Mouse (Mus musculus): Measurements from ENCODE around the gene Ncbp1. TPM values are rescaled to one million over a fixed set of nuclear protein-coding genes. Genes with fewer than 3 reads are reported as not detected.
"Not testable (repeated sequence)": the region's sequence is repeated elsewhere in the genome, so short reads cannot be mapped to it uniquely, and the experiment has no call there.

The Ncbp1 gene
- total RNA-seq, 2 experiments from 2014 or later, result 56.7 to 61.8 TPM

- DNase-seq, result no peak
These were observed 9.0 kb upstream of the Ncbp1 start for GRCm38 (mm10) chr4:46129311-46130004.

DNA sequence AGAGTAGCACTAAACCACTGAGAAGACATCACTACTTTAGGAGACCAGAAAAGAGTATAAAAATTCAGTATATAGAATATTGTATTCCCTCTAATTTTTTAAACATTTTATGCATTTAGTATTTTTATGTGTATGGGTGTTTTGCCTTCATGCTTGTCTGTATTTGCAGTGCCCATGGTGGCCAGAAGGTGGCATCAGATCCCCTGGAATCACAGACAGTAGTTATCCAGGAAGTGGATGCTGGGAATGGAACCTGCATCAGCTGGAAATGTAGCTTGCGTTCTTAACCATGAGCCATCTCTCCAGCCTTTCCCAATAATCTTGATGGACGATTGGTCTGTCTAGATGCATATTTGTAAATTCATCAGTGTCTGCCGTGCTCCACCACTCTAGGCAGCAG is 8.2 kb upstream of the Ncbp1 start:
- DNase-seq, result no peak

GRCm38 (mm10) chr4:46131791-46132190 is 6.6 kb upstream of the Ncbp1 start:
- DNase-seq, result no peak

DNA sequence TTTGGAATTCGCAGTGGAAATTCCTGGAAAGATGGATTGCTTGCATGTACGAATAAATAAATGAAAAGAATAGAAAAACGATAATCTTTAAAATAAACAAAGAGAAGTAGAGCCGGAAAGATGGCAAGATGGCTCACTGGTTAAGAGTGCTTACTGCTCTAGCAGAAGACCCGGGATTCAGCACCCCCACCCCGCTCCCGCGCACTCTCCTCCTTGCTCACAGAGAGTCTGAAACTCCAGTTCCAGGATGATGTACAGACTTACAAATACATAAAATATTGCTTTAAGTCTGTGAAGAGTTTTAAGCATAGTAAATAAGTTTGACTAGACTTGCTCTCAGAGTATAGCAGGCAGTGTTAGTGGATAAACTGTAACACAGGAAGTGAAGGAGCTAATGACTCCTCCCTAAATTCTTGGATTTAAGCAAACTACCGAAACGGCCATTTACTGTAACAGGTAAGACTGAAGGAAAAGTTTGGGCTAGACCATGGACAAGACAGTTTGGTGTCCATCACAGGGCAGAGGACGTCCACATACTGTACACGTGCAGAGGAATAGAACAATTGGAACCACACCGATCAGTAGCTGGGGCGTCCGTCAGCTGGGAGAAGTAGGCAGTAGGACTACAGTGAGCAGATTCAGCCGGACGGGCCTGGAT is 655 bp upstream of the Ncbp1 start:
- no peak for DNase-seq

DNA sequence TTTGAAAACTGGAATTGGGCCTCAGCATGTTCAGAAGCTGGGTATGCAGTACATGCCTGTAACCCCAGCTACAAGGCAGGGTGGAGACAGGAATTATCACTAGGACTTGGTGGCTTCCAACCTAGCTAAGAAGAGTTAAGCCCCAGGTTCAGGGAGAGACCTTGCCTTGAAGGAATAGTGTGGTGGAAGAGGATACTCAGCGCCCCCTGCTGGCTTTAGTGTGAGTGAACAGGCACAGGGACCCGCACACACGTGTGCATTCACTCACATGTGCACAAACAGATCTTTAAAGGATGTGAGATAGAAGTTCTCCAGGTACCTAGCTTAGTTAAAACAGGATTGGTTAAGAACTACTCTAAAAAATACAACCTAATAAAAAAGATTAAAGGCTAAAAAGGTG is 5.9 kb downstream of the Ncbp1 start:
- no peak for DNase-seq

DNA sequence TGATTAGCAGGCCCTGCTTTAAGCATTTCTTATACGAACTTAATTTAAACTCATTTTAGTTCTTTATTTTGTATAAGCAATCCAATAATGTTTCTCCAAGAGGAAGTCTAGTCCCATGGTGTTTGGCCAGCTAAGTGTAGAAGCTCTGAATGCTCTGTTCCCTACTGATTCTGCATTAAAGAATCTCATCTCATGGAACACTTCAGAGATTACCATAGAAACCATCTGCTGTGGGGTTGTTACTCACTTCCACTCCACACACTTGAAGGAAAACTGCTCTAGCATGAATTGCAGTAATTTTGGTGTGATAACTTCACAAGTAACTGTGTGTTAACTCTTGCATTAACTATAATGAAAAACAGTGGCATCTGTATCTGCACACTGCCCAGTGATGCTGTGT is 8.5 kb downstream of the Ncbp1 start:
- no peak for DNase-seq

GRCm38 (mm10) chr4:46151903-46152544 is 13.6 kb downstream of the Ncbp1 start:
- no peak for DNase-seq

DNA sequence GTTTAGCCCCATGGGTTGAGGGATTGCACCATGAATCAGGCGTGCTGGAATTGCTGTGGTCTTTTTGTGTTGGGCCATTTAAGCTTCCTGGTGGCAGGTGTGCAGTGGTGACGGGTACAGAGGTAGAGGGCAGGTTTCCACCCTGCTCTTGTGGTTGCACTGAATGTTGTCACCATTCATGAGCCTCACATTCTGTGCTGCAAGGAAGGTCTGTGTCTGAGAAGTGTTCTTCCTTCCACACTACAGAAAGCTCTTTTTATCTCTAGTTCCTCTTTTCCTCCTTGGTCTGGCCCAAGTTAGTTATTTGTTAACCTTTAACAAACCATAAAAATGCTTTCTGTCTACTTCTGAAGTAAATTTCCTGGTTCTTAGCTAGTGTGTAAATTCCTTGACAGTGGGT is 25.6 kb downstream of the Ncbp1 start:
- no peak for DNase-seq

GRCm38 (mm10) chr4:46165831-46166230 is 27.4 kb downstream of the Ncbp1 start:
- no peak for DNase-seq

DNA sequence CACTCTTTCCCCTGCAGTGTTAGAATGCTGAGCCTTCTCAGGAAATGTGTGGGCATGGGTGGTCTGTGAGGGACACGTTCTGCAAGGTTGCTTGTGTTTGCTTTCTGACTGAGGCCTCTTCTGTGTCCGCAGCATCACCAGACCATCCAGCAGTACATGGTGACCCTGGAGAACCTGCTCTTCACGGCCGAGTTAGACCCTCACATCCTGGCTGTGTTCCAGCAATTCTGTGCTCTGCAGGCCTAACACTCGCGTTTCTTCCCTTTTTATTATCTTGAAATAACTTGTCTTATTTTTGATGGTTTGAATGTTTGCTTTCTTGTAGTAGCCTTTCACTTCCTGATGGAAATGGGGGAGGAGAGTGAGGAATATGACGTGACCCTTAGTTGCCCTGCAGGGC is 33.3 kb downstream of the Ncbp1 start:
- DNase-seq, result no peak

DNA sequence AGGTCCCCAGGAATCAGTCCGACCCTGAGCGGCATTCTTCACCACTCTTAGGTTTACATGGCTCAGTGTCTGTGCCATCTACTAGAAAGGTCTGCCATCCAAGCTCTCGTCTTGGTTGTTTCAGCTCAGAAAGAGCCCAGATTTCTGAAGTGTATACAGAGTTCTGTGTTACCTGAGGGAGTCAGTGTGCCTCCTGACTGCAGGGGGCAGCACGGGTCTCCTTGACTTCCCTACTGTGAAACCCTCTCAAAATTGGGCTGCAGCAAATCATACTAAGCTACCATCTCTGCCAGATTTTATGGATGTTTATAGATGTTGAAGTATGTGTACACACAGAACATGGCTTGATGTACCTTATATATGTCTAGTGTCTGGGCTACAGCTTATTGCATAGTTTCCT is 37.9 kb downstream of the Ncbp1 start:
- no peak for DNase-seq

GRCm38 (mm10) chr4:46177018-46177417 is 38.6 kb downstream of the Ncbp1 start:
- no peak for DNase-seq

DNA sequence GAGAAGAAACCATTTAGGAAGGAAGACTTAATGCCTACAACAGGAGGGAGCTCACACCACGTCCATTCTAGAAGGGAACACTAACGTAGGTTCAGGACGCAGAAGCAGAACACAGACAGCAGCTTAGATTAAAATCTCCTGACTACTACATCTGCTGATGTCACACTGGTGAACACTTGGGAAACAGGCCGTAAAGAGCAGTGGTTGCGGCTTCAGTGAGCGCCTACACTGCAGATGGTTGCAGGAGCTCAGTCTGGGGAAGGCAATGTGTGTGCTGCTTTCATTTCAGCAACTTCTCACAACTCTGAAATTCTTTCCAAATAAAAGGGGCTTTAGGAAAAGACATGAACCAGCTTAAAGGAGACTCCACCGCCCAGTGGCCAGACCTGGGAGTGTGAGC is 39.1 kb downstream of the Ncbp1 start:
- DNase-seq, result no peak

GRCm38 (mm10) chr4:46181168-46181567 is 42.8 kb downstream of the Ncbp1 start:
- no peak for DNase-seq

- DNase-seq, result no peak
These were observed 43.8 kb downstream of the Ncbp1 start for GRCm38 (mm10) chr4:46182181-46182580.

DNA sequence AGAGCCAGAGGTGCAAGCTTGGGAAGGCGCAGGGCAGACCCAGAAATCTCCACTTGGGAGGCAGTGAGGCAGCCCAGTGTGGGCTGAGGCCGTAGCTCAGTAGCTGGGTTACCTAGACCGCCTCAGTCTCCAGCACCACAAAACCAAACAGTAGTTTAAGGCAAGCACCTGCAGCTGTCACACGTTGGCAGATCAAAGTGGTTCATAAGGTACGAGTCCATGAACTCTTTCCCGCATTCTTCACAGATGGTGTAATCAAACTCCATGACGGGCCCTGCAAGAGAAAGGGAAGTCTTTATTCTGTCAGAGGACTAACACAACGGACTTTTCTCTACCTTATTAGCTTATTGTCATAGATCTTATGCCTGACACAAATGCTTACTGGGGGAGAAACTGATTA is 47.0 kb downstream of the Ncbp1 start:
- no peak for DNase-seq

DNA sequence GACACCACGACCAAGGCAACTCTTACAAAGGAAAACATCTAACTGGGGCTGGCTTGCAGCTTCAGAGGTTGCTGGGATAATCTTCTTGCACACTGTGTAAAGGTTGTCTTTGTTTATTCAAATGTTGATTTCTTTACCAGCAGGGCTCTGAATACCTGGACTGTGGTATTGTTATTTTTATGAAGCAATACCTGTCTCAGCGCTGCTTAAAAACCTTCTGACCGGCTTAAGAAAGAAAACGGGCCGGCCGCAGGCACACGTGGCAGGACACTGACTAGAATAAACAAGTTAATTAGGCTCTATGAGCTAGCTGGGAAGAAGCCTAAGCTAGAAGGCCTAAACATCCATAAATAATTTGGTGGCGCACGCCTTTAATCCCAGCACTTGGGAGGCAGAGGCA is 47.5 kb downstream of the Ncbp1 start:
- DNase-seq, result no peak

GRCm38 (mm10) chr4:46186466-46186865 is 48.1 kb downstream of the Ncbp1 start:
- no peak for DNase-seq

DNA sequence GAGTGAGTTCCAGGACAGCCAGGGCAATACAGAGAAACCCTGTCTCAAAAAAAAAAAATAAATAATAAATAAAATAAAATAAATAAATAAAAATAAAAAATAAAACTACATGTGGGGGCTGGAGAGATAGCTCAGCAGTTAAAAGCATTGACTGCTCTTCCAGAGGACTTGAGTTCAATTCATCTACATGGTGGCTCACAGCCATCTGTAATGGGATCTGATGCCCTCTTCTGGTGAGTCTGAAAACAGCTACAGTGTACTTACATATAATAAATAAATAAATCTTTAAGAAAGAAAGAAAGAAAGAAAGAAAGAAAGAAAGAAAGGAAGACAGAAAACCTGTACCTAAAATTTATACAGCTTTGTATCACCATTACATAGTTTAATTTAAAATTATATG is 53.6 kb downstream of the Ncbp1 start:
- DNase-seq, result not testable (repeated sequence)

DNA sequence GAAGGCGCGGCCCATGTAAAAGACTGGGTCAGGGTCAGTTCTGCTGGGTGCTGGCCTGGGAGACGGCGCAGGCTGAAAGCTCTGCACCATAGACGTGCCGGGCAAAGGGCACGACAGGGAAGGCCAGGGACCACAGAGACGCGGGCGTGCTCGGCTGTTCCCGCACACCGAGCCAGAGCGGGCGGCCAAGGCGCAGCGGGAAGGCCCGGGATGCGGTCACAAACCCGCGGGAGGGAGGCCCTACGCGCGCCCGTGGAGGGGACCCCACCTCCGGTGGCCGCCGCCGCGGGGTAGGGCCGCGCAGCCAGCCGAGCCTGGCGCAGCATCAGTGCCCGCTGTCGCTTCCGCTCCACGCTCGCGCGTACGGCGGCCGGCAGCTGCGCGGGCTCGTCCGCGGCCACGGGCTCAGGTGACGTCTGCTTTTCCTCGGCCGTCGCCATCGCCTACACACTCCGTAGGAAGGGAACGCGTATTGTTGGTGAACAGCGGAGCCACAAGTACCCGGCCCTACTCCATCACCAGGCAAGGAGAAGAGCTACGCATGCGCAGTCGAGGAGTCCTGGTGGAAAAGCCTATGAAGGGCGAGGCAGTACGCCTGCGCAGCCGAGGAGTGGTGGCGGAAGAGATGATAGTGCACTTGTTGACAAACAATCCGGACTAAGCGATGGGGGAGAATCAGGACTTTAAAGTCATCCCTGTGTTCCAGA is 57.5 kb downstream of the Ncbp1 start, which contains the start of gene Xpa:
Gene Xpa (minus strand): TSS at position 531 of the 707 bp plus-strand sequence.
- peak; percentile 93 for DNase-seq

DNA sequence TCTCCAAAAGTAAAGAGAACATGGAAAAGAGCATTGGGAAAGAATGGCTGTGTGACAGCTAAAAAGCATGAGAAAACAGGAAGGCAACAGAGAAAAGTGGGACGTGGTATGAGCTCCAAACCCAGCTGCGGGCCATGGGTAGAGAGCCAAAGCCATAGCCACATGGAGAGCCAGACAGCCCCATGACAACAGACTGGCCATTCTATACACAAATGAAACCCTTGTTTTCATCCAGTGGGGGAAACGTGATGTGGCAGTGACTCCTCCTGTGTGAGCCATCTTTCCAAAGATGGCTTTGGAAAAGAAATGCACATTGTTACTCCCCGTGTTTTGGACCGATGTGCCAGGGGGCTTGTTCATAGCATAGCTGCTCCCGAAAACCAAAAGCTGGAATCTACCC is 58.1 kb downstream of the Ncbp1 start:
- no peak for DNase-seq

GRCm38 (mm10) chr4:46198064-46198463 is 59.7 kb downstream of the Ncbp1 start:
- DNase-seq, result no peak
